Mouse (Mus musculus): ENCODE data around the gene Ywhag.

Gene Ywhag

GRCm38 (mm10) chr5:135951660-135952059, 17.2 kb upstream of the Ywhag start:
- no peak for ATAC-seq (ENCODE audit: low TSS enrichment)

GRCm38 (mm10) chr5:135950710-135951412, 16.4 kb upstream of the Ywhag start:
- ATAC-seq (ENCODE audit: low TSS enrichment), result peak; percentile 52; the same call in 1 of the 2 replicates

- ATAC-seq (ENCODE audit: low TSS enrichment), result no peak
Measured at GRCm38 (mm10) chr5:135946621-135947020, 12.2 kb upstream of the Ywhag start.

- peak; percentile 59; the same call in 1 of the 2 replicates for ATAC-seq (ENCODE audit: low TSS enrichment)
Measured at GRCm38 (mm10) chr5:135945916-135946408, 11.5 kb upstream of the Ywhag start.

DNA sequence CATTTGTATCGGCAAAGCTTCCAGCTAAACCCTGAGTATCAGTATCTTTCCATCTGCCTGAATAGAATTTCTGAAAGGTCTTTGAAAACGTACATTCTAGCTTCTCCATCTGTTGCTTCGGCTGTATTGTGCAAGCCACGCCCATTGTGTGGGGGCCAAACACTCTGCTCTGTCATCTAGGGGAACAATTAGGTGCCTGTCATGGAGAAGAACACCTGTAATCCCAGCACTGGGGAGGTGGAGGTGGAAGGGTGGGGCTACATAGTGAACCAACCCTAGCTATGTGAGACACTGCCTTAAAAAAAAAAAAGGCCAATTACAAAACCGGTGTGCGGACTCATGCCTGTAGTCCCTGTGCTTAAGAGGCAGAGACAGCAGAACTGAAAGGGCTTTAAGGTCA, 8.3 kb upstream of the Ywhag start:
- ATAC-seq (ENCODE audit: low TSS enrichment), result no peak

- no peak for ATAC-seq (ENCODE audit: low TSS enrichment)
Measured at GRCm38 (mm10) chr5:135940587-135940986, 6.2 kb upstream of the Ywhag start.

DNA sequence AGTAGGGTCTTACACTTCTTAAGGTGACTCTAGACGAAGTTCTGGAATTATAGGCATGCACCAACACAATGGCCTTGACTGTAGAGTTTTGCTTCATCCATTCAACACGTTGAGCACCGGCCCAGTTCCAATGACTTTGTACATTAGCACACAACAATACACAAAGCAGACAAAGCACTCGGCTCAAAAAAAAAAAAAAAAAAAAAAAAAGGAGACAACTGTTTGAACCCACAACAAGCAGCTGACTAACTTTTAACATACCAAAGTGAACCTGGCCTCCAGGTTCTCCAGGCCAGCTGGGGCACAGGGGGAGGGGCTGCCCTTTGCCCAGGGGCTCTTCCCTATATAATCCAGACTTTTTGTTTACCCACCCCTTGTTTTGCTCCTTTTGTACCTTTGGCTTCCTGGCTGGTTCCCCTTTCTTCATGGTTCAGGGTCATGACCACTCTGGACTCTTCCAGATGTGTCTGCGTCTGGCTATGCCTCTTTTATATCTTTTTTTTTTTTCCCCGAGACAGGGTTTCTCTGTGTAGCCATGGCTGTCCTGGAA, 1.3 kb upstream of the Ywhag start:
- no peak for ATAC-seq (ENCODE audit: low TSS enrichment)

DNA sequence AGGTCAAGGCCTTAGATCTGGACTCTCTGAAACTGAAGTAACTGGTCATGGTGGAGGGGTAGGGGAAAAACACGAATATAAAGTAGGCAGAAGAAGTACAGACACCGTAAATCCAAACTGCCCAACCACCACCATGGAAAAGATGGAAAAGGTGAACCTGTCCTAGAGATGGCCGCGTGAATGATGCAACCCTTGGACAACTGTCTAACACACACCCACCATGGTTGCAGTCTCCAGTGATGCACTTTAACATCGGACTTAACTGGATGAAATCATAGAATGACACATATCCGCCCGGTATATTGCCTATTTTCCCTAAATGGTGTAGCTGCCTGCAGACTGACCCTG, 734 bp upstream of the Ywhag start:
- ATAC-seq (ENCODE audit: low TSS enrichment), result peak; percentile 1; the same call in 1 of the 2 replicates

GRCm38 (mm10) chr5:135933900-135934441, 445 bp downstream of the Ywhag start:
- ATAC-seq (ENCODE audit: low TSS enrichment), result peak; percentile 35

DNA sequence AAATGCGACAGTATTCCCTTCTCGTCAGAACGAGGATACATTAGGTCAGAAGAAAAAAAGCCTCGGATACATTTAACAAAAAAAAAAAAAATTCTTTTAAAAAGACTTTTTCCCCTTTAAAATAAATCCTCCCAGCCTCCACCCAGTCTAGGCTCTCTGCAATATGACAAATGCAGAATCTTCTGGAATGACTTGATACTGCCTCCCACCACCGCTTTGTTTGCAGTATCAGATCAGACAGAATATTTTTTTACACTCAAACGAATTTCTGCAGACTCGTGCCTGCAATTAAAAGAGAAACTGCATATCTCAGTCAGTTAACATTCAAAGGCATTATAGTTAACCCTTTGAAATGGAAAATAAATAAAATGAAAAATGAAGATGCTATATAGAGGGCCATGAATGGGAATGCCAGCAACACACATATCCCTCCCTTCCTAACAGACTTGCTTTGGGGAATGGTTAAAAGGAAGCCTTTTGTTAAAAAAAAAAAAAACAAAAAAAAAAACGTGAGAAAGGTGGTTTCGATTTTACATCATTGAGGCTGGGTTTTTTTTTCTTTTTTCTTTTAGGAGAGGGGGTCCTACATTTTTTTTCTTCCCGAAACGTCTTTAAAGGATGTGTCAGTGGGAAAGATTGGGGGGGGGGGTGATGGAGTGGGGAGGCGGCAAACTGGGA, 1.1 kb downstream of the Ywhag start:
- no peak for ATAC-seq (ENCODE audit: low TSS enrichment)

GRCm38 (mm10) chr5:135932359-135932758, 2.1 kb downstream of the Ywhag start:
- ATAC-seq (ENCODE audit: low TSS enrichment), result no peak

DNA sequence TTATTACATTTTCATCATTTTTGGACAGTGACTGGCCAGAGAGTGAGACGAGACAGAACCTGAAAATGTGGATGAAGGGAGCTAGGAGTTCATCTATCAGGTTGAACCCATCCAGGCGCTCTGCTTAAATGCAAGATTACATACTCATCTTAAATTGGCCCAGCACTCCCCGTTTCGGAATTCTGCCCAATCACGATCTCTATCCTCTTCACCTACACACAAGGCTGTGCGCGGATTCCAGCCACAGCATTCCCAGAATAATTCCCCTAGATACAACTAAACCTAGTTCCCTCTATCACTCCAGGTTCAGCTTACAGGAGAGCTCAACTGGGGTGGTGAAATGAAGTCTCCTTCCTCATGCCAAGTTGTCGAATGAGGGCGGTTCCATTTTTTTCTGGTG, 2.9 kb downstream of the Ywhag start:
- ATAC-seq (ENCODE audit: low TSS enrichment), result peak; percentile 42

DNA sequence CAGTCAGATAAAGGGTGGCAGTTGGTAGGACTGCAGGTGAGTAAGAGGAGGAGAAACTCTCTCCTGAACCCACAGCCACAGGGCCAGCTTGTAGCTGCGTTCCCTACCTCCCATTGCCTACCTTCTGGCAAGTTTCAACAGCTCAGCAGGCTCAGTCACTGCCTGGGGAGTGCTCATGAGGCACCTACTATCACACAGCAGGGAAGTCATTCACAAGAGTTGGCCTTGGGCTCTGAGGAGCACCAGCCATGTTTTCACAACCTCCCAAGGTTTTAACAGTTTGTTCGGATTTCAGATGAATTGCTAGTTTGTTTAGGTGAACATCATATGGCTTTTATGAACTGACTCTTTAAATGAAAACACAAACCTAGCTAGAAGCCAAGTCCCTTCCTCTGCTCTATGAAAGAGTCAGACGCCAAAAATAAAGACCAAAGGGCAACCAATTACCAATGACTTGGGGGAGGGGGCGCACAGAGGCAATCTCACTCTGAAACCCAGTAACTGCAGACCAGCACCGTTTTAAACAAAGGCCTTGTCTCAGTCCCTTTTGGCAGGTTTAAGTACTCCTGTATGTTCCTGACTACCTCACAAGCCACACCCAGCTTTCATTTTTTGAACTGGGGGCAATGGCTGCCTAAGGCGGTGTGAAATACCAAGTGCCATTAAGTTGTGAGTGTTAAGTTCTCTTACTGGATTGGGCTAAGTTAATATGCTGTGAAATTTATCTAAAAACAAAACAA, 4.6 kb downstream of the Ywhag start:
- no peak for ATAC-seq (ENCODE audit: low TSS enrichment)

DNA sequence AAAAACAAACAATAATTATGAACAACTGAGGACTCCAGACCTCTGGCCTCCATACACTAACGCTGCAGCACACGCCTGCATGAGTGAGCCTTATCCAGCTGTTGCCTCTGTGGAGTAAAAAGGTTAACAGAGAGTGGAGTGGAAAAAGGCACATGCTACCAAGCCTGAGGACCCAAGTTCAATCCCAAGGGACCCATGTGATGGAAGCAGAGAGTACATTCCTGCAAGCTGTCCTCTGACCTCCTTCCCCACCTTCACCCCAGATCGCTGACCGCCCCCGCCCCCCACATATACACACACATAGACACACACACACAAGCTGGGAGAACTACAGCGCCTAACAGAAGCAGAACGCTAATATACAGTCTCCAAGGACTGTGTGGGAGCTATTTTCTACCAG, 10.5 kb downstream of the Ywhag start:
- ATAC-seq (ENCODE audit: low TSS enrichment), result no peak

GRCm38 (mm10) chr5:135919902-135920301, 14.5 kb downstream of the Ywhag start:
- ATAC-seq (ENCODE audit: low TSS enrichment), result no peak

DNA sequence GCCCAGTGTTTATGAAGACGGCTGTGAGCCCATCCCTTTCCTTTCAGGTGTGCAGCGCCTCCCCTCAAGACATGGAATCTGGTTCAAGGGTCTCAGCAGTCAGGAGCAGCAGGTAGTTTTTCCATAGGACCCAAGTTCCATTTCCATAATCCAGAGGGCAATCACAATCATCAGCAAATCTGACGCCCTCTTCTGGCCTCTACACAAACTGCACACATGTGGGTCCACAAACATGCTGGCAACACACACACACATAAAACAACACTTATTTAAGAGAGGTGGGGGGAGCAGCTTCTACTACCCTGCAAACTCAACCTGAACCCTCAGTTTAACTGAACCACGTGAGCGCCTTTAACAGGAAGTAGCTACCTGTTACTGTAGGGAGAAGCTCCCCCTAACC, 15.8 kb downstream of the Ywhag start:
- ATAC-seq (ENCODE audit: low TSS enrichment), result no peak

- no peak for ATAC-seq (ENCODE audit: low TSS enrichment)
Measured at GRCm38 (mm10) chr5:135918059-135918437, 16.4 kb downstream of the Ywhag start.

- ATAC-seq (ENCODE audit: low TSS enrichment), result no peak
Measured at GRCm38 (mm10) chr5:135917327-135918058, 16.9 kb downstream of the Ywhag start.

- no peak for ATAC-seq (ENCODE audit: low TSS enrichment)
Measured at GRCm38 (mm10) chr5:135916601-135917000, 17.8 kb downstream of the Ywhag start.

- no peak for ATAC-seq (ENCODE audit: low TSS enrichment)
Measured at GRCm38 (mm10) chr5:135916051-135916565, 18.3 kb downstream of the Ywhag start.

DNA sequence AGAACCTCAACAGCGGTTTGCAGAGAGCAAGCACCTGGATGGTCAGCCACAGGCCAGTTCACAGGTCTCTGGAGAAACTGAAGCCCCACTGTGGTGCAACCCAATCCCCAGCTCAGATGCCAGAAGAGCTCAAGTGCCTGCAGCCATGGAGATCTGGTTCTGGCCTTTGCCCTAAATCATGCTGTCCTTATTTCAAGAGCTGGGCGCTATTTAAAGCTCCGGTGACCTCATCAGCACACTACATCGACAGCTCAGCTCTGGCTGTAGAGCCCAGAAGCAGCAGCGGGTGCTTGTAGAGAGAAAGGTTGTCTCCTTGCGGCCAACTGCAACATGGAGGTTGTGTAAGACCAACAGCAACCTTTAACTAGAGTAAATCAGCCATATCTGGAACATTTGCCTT, 20.3 kb downstream of the Ywhag start:
- ATAC-seq (ENCODE audit: low TSS enrichment), result no peak
